Mouse (Mus musculus): ENCODE results near the gene Ppp1r18.

Ppp1r18 gene

GRCm38 (mm10) chr17:35865481-35866280 lies at the start of gene Ppp1r18:
Gene Ppp1r18, plus strand, starts transcription at chr17:35865593.
- peak; percentile 51 for DNase-seq (ENCODE audit: low read depth, low spot score)

GRCm38 (mm10) chr17:35815836-35816235 lies 49.6 kb upstream of the Ppp1r18 start:
- no peak for DNase-seq (ENCODE audit: low read depth, low spot score)

DNA sequence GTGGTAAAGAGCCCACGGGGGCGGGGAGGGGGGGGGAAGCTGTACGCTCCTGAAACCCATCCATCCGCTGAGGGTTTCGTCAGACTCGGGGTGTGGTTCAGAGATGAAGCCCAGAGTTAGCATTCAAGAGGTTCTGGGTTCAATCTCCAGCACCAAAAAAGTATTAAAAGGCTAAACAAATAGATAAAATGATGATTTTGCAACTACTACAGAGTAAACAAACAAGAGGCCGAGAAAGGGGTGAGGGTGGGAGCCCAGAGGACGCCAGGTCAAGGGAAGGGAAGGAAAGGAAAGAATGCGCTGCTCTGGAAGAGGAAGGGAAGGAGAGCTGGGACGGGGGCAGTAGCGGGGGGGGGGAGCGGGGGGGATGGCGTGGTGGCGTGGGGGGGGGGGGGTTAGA lies 48.7 kb upstream of the Ppp1r18 start:
- no peak for DNase-seq (ENCODE audit: low read depth, low spot score)

- DNase-seq (ENCODE audit: low read depth, low spot score) = no peak
Measured at GRCm38 (mm10) chr17:35817226-35817625, 48.2 kb upstream of the Ppp1r18 start.

GRCm38 (mm10) chr17:35820111-35820510 lies 45.3 kb upstream of the Ppp1r18 start:
- no peak for DNase-seq (ENCODE audit: low read depth, low spot score)

DNA sequence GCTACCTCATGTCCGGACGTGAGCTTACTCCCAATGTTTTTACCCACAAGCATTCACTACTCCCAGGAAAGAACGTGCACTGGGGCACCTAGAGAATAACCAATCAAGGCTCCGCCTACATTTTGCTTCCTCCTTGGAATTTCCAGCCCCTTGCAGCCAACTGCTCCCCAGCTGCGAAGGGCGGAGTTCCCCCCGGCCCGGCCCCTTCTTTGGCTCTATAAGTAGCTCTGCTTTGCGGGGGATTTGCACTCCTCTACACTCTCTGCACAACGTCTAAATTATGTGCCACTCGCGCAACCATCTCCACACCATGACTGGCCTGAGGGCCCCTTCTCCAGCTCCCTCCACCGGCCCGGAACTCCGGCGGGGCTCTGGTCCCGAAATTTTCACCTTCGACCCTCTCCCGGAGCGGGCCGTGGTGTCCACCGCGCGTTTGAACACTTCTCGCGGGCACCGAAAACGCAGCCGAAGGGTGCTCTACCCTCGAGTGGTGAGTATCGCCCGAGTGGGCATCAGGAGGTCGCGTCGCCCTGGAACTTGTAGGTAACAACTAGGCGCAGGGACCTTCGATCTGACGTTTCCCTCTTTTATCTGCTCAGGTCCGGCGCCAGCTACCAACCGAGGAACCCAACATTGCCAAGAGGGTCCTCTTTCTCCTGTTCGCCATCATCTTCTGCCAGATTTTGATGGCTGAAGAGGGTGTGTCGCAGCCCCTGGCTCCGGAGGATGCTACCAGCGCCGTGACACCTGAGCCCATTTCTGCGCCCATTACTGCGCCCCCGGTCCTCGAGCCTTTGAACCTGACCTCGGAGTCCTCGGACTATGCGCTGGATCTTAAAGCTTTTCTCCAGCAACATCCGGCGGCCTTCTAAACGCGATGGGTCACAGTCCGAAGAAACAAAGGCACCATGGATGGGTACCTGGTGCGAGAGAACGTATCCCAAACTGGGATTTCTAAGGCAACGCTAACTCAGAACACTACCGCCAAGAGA lies 43.7 kb upstream of the Ppp1r18 start, which contains the start of gene Ier3:
Gene Ier3, plus strand, starts transcription at position 246 of the 992 bp plus-strand sequence.
- peak; percentile 53 for DNase-seq (ENCODE audit: low read depth, low spot score)

DNA sequence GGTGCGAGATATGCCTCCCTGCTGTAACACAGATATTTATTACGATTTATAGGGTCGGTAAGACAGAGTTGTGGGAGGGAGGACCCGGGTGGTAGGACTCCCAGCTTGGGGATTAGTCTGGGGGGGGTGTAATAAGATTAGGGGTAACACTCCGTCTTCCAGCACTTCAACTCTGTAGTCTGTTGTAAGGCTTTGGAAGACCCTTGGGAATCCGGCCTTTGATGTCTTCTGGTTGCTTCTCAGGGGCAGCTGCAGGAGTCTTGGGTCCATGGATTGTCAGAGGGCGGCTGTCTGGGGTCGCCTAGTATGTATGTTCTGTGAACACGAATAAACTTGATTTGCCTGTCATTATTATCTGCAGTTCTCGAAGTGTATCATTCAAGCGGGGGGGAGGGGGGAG lies 42.8 kb upstream of the Ppp1r18 start:
- no peak for DNase-seq (ENCODE audit: low read depth, low spot score)

DNA sequence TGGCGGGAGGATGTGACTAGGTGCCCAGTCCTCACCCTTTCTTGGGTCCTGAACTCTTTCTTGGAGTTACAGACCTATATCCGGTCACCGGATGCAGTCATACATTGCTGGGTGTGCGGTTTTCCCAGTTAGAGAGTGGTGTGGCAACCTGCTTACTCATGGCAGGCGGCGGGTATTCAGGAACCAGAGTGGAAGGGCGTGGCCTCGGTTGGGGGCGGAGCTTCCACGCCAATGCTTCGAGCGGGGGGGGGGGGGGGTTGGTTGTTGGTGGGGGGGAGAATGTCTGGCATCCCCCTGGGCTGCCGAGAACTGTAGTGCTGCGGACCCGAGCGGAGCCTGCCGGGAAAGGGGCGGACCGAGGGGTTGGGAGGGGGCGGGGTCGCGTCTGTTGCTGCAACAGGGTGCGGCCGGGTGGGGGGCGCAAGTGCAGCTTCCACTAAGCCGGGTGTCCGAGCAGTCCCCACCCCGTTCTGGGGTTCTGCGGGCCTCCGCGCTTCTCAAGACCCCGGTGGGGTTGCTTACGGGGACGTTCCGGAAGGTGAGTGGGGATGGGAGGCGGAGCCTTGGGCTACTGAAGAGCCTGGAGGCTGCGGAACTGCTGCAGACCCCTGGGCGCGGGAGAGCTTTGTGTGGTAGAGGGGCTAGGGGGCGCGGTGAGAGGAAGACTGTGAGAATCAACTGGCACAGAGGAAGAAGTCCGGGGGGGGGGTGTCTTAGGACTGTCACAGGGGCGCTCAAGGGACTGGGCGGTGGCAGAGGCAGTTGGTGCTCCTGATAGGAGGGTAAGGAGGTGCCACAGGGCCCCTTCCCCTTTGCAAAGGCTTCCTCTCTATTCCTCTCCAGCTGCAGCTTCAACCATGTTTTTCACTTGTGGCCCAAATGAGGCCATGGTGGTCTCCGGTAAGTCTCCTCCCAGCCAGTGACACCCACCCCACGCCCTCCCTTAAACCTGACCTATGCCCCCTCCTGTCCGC lies 42.1 kb upstream of the Ppp1r18 start, which contains the start of gene Flot1:
Gene Flot1, plus strand, starts transcription at position 267 of the 974 bp plus-strand sequence.
- peak; percentile 86 for DNase-seq (ENCODE audit: low read depth, low spot score)

GRCm38 (mm10) chr17:35824402-35824801 lies 41.0 kb upstream of the Ppp1r18 start:
- DNase-seq (ENCODE audit: low read depth, low spot score) = peak; percentile 31

DNA sequence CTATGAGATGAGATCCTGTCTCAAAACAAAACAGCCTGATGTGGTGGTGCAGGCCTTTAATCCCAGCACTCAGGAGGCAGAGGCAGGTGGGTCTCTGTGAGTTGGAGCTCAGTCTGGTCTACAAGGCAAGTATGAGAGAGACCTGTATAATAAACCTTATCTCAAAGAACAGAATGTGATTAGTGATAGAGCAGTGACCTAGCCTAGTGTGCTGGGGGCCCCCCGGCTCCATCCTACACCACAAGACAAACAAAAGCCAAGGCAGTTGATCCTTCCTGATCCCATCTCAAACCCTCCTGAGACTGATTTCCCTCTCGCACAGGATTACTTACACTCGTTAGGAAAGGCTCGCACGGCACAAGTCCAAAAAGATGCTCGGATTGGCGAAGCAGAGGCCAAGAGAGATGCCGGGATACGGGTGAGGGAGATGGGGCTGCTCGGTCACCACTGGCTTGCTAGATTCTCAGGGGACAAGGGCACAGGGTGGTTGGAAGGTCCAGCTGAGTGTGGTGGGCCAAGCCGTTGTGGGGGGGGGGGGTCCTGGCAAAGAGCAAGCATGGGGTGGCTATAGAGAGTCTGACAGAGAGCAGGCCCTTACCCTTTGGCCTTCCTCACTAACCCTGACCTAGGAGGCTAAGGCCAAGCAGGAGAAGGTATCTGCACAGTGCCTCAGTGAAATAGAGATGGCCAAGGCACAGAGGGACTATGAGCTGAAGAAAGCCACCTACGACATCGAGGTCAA lies 40.1 kb upstream of the Ppp1r18 start:
- DNase-seq (ENCODE audit: low read depth, low spot score) = no peak

GRCm38 (mm10) chr17:35829737-35830136 lies 35.7 kb upstream of the Ppp1r18 start:
- peak; percentile 96 for DNase-seq (ENCODE audit: low read depth, low spot score)

- no peak for DNase-seq (ENCODE audit: low read depth, low spot score)
Measured at GRCm38 (mm10) chr17:35832400-35833238, 32.8 kb upstream of the Ppp1r18 start.

- DNase-seq (ENCODE audit: low read depth, low spot score) = no peak
Measured at GRCm38 (mm10) chr17:35833239-35833751, 32.1 kb upstream of the Ppp1r18 start.

DNA sequence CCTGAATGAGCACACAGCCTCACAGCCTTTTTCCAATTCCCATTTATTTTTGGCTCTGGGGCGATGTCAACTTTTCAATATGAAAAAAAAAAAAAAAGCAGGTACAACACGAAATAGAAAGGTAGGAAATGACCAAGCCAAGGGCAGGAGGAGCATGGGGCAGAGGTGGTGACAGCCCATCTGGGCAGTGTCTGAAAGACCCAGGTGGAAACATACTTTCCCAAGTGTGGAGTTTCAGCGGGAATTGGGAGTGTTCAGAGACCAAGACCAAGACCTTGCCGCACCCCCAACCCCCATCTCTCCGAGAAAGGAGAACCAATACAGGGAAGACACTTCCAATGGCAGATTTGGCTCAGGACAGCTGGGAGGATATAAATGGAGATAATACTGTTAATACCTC lies 31.5 kb upstream of the Ppp1r18 start:
- DNase-seq (ENCODE audit: low read depth, low spot score) = no peak

- no peak for DNase-seq (ENCODE audit: low read depth, low spot score)
Measured at GRCm38 (mm10) chr17:35834696-35835422, 30.5 kb upstream of the Ppp1r18 start.

GRCm38 (mm10) chr17:35835424-35836140 lies 29.8 kb upstream of the Ppp1r18 start:
- DNase-seq (ENCODE audit: low read depth, low spot score) = no peak

DNA sequence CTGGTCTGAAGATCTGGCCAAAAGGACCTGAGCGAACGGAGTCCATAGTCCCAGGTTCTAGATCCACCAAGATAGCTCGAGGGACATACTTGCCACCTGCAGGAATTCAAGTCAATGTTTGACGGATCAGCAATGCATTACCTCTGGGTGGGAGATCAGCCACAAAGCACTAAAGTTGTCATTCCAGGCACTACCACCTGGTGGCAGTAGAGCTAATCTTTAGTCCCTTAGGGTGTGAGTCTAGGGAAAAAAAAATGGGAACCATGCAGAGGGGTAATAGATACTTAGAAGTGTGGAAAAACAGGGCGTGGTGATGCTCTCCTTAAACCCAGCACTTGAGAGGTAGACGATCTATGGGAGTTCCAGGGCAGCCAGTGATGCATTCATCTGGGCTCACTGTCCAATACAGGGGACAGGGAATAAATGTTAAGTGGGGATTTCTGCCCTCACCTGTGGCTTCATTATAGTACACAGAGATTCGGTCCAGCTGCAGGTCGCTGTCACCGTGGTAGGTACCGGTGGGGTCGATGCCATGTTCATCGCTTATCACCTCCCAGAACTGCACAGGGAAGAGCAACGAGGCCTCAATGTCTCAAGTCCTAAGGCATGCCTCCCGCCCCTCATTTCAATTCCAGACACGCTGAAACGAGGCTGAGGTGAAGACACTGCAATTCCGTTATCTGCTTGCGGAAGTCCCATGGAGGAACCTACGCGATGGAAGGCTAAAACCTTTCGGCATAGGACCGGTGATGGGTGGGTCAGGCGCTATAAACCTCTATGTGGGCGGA lies 29.0 kb upstream of the Ppp1r18 start:
- DNase-seq (ENCODE audit: low read depth, low spot score) = peak; percentile 90
